Mouse (Mus musculus) heart, adult 2 months (tissue): ENCODE results near the gene Mdm1.

Source experiments
- CTCF ChIP-seq: fragments of 200-600 bp; IDR thresholded peaks from 2 replicates; pipeline ENCODE4 v1.8.1; 2022; ENCODE audit warnings: antibody characterized with exemption, mild to moderate bottlenecking, moderate library complexity
- POLR2A ChIP-seq: fragments of 200-500 bp; IDR thresholded peaks from 2 replicates; pipeline ENCODE4 v1.6.1; 2011; ENCODE audit warnings: mild to moderate bottlenecking, low read depth, low read length, control low read depth; ENCODE audit not compliant: insufficient read depth

DNA sequence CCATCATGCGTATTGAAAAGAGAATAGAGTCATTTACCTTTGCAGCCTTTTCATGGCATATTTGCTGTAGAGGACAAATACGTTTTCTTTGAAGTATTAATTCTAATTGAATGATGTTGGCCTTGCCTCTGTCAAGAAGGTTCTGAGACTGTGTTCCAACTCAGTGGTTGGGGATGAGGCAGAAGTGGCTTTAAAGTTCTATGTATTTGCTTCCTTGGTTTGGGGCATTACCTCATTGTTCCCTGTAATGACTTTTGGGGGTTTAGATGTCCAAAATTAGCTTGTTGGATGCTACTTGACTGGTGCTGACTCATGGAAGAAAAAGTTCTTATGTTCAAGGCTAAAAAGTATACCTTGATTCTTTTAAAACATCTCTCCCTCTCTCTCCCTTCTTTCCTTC lies 40.6 kb upstream of the Mdm1 start:
- TF ChIP-seq CTCF (no peak), POLR2A (no peak)
